Mouse (Mus musculus): ENCODE results near the gene Col5a2.

- no peak for TF ChIP-seq GATA1 (IDR thresholded peaks at IDR 0.05; ENCODE audit: low read length)
- TF ChIP-seq TAL1 (IDR thresholded peaks at IDR 0.05; ENCODE audit: low read length) = no peak
Observed at GRCm38 (mm10) chr1:45541888-45542287, 38.8 kb upstream of the Col5a2 start.
